Mouse (Mus musculus) R1 (cell line): ENCODE results near the gene Kank1.
A peak's percentile ranks its signal among the peaks of the same experiment; 100 is the strongest.

ENCODE experiments used
- DNase-seq: peaks from one replicate; pipeline ENCODE4 v3.0.0-alpha.2; 2018; ENCODE audit warnings: low read depth, low spot score

Kank1 gene

GRCm38 (mm10) chr19:25436789-25437650, 200.2 kb downstream of the Kank1 start:
- no peak for DNase-seq

GRCm38 (mm10) chr19:25438246-25438645, 201.5 kb downstream of the Kank1 start:
- DNase-seq, result no peak

- DNase-seq, result no peak
These were observed 203.0 kb downstream of the Kank1 start for GRCm38 (mm10) chr19:25439807-25440206.

GRCm38 (mm10) chr19:25440736-25441135, 204.0 kb downstream of the Kank1 start:
- DNase-seq, result no peak

GRCm38 (mm10) chr19:25445054-25445453, 208.3 kb downstream of the Kank1 start:
- peak; percentile 76 for DNase-seq

GRCm38 (mm10) chr19:25445842-25446241, 209.1 kb downstream of the Kank1 start:
- no peak for DNase-seq

GRCm38 (mm10) chr19:25446683-25447082, 209.9 kb downstream of the Kank1 start:
- DNase-seq, result no peak

- no peak for DNase-seq
These were observed 210.6 kb downstream of the Kank1 start for GRCm38 (mm10) chr19:25447373-25447772.

- DNase-seq, result peak; percentile 68
These were observed 214.3 kb downstream of the Kank1 start for GRCm38 (mm10) chr19:25450869-25451629.

GRCm38 (mm10) chr19:25453146-25453545, 216.4 kb downstream of the Kank1 start:
- DNase-seq, result no peak

- DNase-seq, result no peak
These were observed 224.0 kb downstream of the Kank1 start for GRCm38 (mm10) chr19:25460760-25461159.

GRCm38 (mm10) chr19:25461553-25462320, 225.0 kb downstream of the Kank1 start:
- DNase-seq, result no peak

GRCm38 (mm10) chr19:25475806-25476205, 239.0 kb downstream of the Kank1 start:
- DNase-seq, result peak; percentile 61

- DNase-seq, result peak; percentile 92
These were observed 242.4 kb downstream of the Kank1 start for GRCm38 (mm10) chr19:25479152-25479669.

GRCm38 (mm10) chr19:25480820-25481219, 244.0 kb downstream of the Kank1 start:
- peak; percentile 30 for DNase-seq
